Mouse (Mus musculus) E14TG2a.4 (cell line): Measurements from ENCODE around the gene Car7.
"Not testable (repeated sequence)": the region's sequence is repeated elsewhere in the genome, so short reads cannot be mapped to it uniquely, and the experiment has no call there.

Source experiments
- H3K27me3 ChIP-seq: 2 replicates; pipeline ENCODE4 v1.6.1; 2014; ENCODE audit warnings: low read length, control low read depth; ENCODE audit not compliant: insufficient read depth
- H3K36me3 ChIP-seq: 2 replicates; pipeline ENCODE4 v1.6.1; 2014; ENCODE audit warnings: low read length, control low read depth; ENCODE audit not compliant: insufficient read depth
- H3K4me1 ChIP-seq: replicated peaks from 2 replicates; pipeline ENCODE4 v1.6.1; 2014; ENCODE audit warnings: low read depth, low read length, control low read depth
- H3K4me3 ChIP-seq: replicated peaks from 2 replicates; pipeline ENCODE4 v1.5.1; 2014; ENCODE audit warnings: mild to moderate bottlenecking, low read length
- H3K9me3 ChIP-seq: 2 replicates; pipeline ENCODE4 v1.6.1; 2014; ENCODE audit warnings: low read length, control low read depth
- CTCF ChIP-seq: conservative IDR thresholded peaks from 2 replicates; pipeline ENCODE4 v1.5.1; 2014; ENCODE audit warnings: low read length
- NANOG ChIP-seq: IDR thresholded peaks from 2 replicates; pipeline ENCODE4 v1.6.1; 2014; ENCODE audit warnings: borderline replicate concordance, low read length, mixed read lengths
- POU5F1 ChIP-seq: IDR thresholded peaks from 2 replicates; pipeline ENCODE4 v1.6.1; 2014; ENCODE audit warnings: low read length, borderline replicate concordance

Gene Car7

GRCm38 (mm10) chr8:104555191-104555590 is 20.7 kb downstream of the Car7 start:
- H3K4me3 ChIP-seq: no peak overlapping the region
- H3K9me3 ChIP-seq: no peaks in the 10 kb centered on the region
- no peaks in the 10 kb centered on the region for H3K36me3 ChIP-seq
- TF ChIP-seq CTCF (no peak), NANOG (no peak), POU5F1 (no peak)
- H3K27me3 ChIP-seq: peaks cover 36% of the 10 kb centered on the region
- no peaks in the 10 kb centered on the region for H3K4me1 ChIP-seq

- H3K9me3 ChIP-seq: no peaks in the 10 kb centered on the region
- no peak overlapping the region for H3K4me3 ChIP-seq
- H3K27me3 ChIP-seq: peaks cover 31% of the 10 kb centered on the region
- H3K36me3 ChIP-seq: no peaks in the 10 kb centered on the region
- no peaks in the 10 kb centered on the region for H3K4me1 ChIP-seq
- no peak for TF ChIP-seq POU5F1
- no peak for TF ChIP-seq NANOG
- TF ChIP-seq CTCF: no peak
These were observed 22.7 kb downstream of the Car7 start for GRCm38 (mm10) chr8:104557226-104557625.

DNA sequence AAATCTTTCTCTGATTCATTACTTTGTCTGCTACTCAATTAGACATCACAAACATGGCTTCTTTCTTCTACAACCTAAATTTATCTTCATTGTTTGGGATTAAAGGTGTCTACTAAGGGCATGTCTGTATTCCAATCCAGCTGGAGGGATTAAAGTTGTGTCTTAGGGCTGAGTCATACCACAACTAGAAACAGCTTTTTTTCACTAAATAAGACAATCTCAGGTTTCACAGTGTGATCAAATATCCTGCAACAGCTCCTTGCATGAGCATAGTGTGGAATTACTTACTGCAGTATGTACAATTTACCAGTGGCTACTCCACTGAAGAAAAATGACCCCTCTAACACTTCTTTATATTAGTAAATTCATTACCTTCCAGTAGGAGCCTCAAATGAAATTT is 26.2 kb downstream of the Car7 start:
- Histone ChIP-seq H3K36me3 (no peaks in the 10 kb centered on the region), H3K9me3 (no peaks in the 10 kb centered on the region), H3K4me3 (no peak overlapping the region), H3K4me1 (no peaks in the 10 kb centered on the region), H3K27me3 (peaks cover 6% of the 10 kb centered on the region; the same call in 1 of the 2 replicates)
- TF ChIP-seq POU5F1 (no peak), CTCF (no peak), NANOG (no peak)

DNA sequence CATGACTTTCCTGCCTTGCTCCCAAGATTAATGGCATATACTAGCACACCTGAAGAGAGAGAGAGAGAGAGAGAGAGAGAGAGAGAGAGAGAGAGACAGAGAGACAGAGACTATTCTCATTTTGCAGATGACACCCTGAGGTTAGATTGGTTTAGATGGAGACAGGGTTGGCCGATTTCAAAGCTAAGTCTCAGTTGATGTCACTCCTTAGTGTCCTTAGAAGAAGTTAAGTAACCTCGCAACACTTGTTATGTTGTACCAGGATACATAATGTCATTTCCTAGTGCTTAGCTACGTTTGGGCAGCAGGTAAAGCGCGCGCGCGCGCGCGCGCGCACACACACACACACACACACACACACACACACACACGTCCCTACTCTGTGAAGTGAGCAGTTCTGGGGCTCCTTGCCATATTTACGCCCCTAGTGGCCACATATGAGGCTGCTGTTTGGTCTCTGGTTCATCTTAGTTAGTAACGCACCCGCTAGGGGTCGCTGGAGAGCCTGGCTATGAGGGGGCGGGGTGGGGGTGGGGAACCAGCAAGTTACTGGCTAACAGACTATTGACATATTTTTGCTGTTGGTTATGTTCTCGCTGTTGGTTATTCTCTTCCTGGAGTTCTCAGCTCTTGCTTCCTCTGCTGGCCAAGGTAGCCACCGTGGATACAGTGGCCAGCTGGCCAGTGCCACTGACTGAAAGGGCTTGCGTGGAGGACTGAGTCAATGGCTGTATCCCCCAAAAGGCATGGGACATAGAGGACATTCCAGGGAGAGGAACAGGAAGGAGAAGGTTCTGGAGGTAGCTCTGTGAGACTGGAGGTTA is 30.4 kb downstream of the Car7 start:
- Histone ChIP-seq H3K4me1 (no peaks in the 10 kb centered on the region), H3K27me3 (peaks cover 9% of the 10 kb centered on the region), H3K4me3 (no peak overlapping the region), H3K36me3 (no peaks in the 10 kb centered on the region), H3K9me3 (peaks cover 4% of the 10 kb centered on the region; the same call in 1 of the 2 replicates)
- TF ChIP-seq CTCF: peak; percentile 66
- TF ChIP-seq POU5F1: no peak
- TF ChIP-seq NANOG: no peak

GRCm38 (mm10) chr8:104565457-104565798 is 30.9 kb downstream of the Car7 start:
- TF ChIP-seq POU5F1 (no peak), CTCF (no peak), NANOG (no peak)
- no peak overlapping the region for H3K4me3 ChIP-seq
- peaks cover 4% of the 10 kb centered on the region; the same call in 1 of the 2 replicates for H3K9me3 ChIP-seq
- peaks cover 9% of the 10 kb centered on the region for H3K27me3 ChIP-seq
- H3K4me1 ChIP-seq: peaks cover under 1% of the 10 kb centered on the region
- no peaks in the 10 kb centered on the region for H3K36me3 ChIP-seq

- Histone ChIP-seq H3K36me3 (no peaks in the 10 kb centered on the region), H3K27me3 (peaks cover 16% of the 10 kb centered on the region), H3K9me3 (peaks cover 4% of the 10 kb centered on the region; the same call in 1 of the 2 replicates), H3K4me3 (no peak overlapping the region), H3K4me1 (peaks cover 6% of the 10 kb centered on the region)
- TF ChIP-seq CTCF (peak; percentile 45), NANOG (no peak)
These were observed 35.1 kb downstream of the Car7 start for GRCm38 (mm10) chr8:104569559-104569958.

GRCm38 (mm10) chr8:104570436-104571343 is 36.2 kb downstream of the Car7 start:
- H3K27me3 ChIP-seq: peaks cover 16% of the 10 kb centered on the region
- peak overlapping the region; percentile 72 for H3K4me3 ChIP-seq

GRCm38 (mm10) chr8:104576820-104577219 is 42.3 kb downstream of the Car7 start:
- Histone ChIP-seq H3K4me3 (no peak overlapping the region), H3K27me3 (peaks cover 6% of the 10 kb centered on the region; the same call in 1 of the 2 replicates), H3K4me1 (no peaks in the 10 kb centered on the region; the same call in 1 of the 2 replicates), H3K9me3 (no peaks in the 10 kb centered on the region), H3K36me3 (no peaks in the 10 kb centered on the region)
- TF ChIP-seq POU5F1: no peak
- TF ChIP-seq CTCF: no peak
- no peak for TF ChIP-seq NANOG

More at GRCm38 (mm10) chr8:104570436-104571343, 36.2 kb downstream of the Car7 start:
- Histone ChIP-seq H3K36me3 (no peaks in the 10 kb centered on the region), H3K4me1 (peaks cover 6% of the 10 kb centered on the region), H3K9me3 (peaks cover 4% of the 10 kb centered on the region; the same call in 1 of the 2 replicates)
- TF ChIP-seq CTCF: peak; percentile 62
- TF ChIP-seq NANOG: no peak

DNA sequence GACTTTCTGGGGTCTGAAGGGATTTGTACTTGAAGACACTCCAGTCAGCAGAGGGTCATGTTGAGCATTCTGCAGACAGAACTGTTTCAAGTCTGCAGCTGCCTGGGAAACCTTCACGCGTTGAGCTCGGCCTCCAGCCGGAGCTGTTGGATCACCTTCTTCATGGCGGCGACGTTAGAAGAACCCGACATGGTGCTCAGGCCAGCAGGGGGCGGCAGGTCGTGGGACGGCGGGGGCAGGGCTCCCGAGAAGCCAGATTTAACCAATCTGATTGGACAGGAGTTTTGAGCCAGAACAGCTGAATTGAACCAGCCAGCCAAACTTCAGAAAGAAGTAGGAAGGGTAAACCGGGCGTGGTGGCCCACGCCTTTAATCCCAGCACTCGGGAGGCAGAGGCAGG is 43.1 kb downstream of the Car7 start:
- not testable (repeated sequence) for H3K4me3 ChIP-seq, H3K4me1 ChIP-seq, H3K9me3 ChIP-seq, H3K36me3 ChIP-seq, H3K27me3 ChIP-seq
